Mouse (Mus musculus): Measurements from ENCODE around the gene Erc1.

DNA sequence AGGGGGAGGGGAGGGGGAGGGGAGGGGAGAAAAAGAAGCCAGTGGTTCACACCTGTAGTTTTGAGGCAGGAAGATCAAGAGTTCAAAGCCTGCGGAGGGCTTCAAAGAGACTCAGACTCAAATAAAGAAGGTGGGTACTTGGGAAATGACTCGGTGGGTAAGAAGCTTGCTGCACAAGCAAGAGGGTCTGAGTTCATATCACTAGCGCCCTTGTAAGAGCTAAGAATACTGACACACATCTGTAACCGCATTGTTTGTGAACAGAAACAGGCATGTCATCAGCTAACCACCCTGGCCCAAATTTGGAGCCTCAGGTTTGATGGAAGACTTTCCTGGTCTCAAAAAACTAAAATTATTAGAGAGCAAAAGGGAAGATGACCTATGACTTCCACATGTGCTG is 110.3 kb downstream of the Erc1 start:
- no peak for TF ChIP-seq CTCF (IDR thresholded peaks at IDR 0.05; ENCODE audit: insufficient read depth, low read length)
- TF ChIP-seq POLR2A (IDR thresholded peaks at IDR 0.05; ENCODE audit: borderline replicate concordance, extremely low read depth, low read depth, low read length) = no peak

Measured in lung, adult 2 months (tissue).